In the genomic region with DNA sequence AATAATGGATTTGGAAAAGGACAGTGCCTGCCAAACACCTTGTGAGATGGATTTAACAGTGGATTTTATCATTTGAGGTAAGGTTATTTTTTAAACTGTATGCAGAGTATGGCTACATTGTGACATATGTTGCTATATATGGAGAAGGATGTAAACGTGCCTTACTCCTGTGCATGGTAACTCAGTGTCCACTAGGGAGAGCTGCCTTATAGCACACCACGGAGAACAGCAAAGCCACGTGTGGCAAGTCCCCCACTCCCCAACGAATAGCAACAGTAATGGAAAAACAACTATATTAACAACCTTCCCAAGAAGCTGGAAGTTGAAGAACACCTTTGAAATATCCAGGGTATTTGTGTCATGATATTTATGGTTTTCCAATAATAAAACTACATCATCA, we compare ENCODE assay signal across 11 mouse cellular contexts.
DNase-seq lines count a peak whose midpoint lies in the region; ATAC-seq and TF ChIP-seq lines count a peak whose summit lies in the region.
"Had no signal": no experiment of that assay in that cellular context is flagged by ENCODE, and none has a peak within 500 bp of the region (broad histone marks: within the 10 kb centered on the region; RNA-seq: fewer than 3 reads in every experiment).

No protein-coding gene starts in this region.

- TF ChIP-seq CTCF in lung, embryonic 14.5 days (IDR thresholded peaks at IDR 0.05; ENCODE audit: low read depth): peak; percentile 82
- TF ChIP-seq CTCF in embryonic fibroblast, embryonic 13.5 days (IDR thresholded peaks at IDR 0.05; ENCODE audit: borderline replicate concordance, insufficient read depth, low read length): peak; percentile 69; the same call in 1 of the 2 replicates

- H3K36me3 ChIP-seq in lung, embryonic 14.5 days (ENCODE audit: insufficient read depth): no peaks in the 10 kb centered on the region
- H3K36me3 ChIP-seq in limb, embryonic 13.5 days: no peaks in the 10 kb centered on the region
- H3K36me3 ChIP-seq in heart, embryonic 11.5 days (ENCODE audit: control insufficient read depth, insufficient read depth, low read length): no peaks in the 10 kb centered on the region
- H3K36me3 ChIP-seq: liver, embryonic 13.5 days had no signal

- no peak overlapping the region for H3K27ac ChIP-seq in lung, embryonic 14.5 days (ENCODE audit: low read depth)
- H3K27ac ChIP-seq in embryonic fibroblast, embryonic 13.5 days (ENCODE audit: insufficient read depth, low read length): no peak overlapping the region
- H3K27ac ChIP-seq in limb, embryonic 13.5 days: no peak overlapping the region
- no peak overlapping the region for H3K27ac ChIP-seq in heart, embryonic 11.5 days (ENCODE audit: low read depth, low read length)
- H3K27ac ChIP-seq: liver, embryonic 13.5 days had no signal

- ATAC-seq in lung, embryonic 14.5 days (ENCODE audit: insufficient read depth): peak; percentile 88
- ATAC-seq in limb, embryonic 13.5 days (ENCODE audit: low FRiP score, low read depth): peak; percentile 85
- ATAC-seq in heart, embryonic 11.5 days (replicated peaks; ENCODE audit: insufficient number of reproducible peaks, low FRiP score, low TSS enrichment): no peak

- H3K4me2 ChIP-seq in lung, embryonic 14.5 days: no peak overlapping the region
- H3K4me2 ChIP-seq in limb, embryonic 13.5 days (replicated peaks): no peak overlapping the region
- H3K4me2 ChIP-seq in heart, embryonic 11.5 days: no peak overlapping the region
- H3K4me2 ChIP-seq: liver, embryonic 13.5 days had no signal

- 13% methylated on average over 4 of the region's 4 CpGs for WGBS in lung, embryonic 14.5 days
- 7% methylated on average over 4 of the region's 4 CpGs for WGBS in limb, embryonic 13.5 days
- WGBS in heart, embryonic 11.5 days (ENCODE audit: insufficient replicate concordance): 33% methylated on average over 4 of the region's 4 CpGs

- H3K9me3 ChIP-seq in lung, embryonic 14.5 days (ENCODE audit: low read depth, low read length): no peaks in the 10 kb centered on the region
- H3K9me3 ChIP-seq in limb, embryonic 13.5 days: no peaks in the 10 kb centered on the region
- H3K9me3 ChIP-seq in heart, embryonic 11.5 days (replicated peaks; ENCODE audit: control insufficient read depth, low read length): no peaks in the 10 kb centered on the region
- H3K9me3 ChIP-seq: liver, embryonic 13.5 days had no signal

- no peak overlapping the region for H3K9ac ChIP-seq in lung, embryonic 14.5 days
- H3K9ac ChIP-seq in limb, embryonic 13.5 days: no peak overlapping the region
- no peak overlapping the region for H3K9ac ChIP-seq in heart, embryonic 11.5 days (ENCODE audit: low read depth, low read length)
- H3K9ac ChIP-seq: liver, embryonic 13.5 days had no signal

- no peak for TF ChIP-seq POLR2A in embryonic fibroblast, embryonic 13.5 days (IDR thresholded peaks at IDR 0.05; ENCODE audit: low read depth, low read length)

- H3K4me3 ChIP-seq in lung, embryonic 14.5 days (ENCODE audit: low read depth, low read length): no peak overlapping the region
- no peak overlapping the region for H3K4me3 ChIP-seq in embryonic fibroblast, embryonic 13.5 days (ENCODE audit: insufficient read depth, low read length)
- H3K4me3 ChIP-seq in limb, embryonic 13.5 days: no peak overlapping the region
- H3K4me3 ChIP-seq in heart, embryonic 11.5 days (ENCODE audit: low read depth, low read length): no peak overlapping the region
- H3K4me3 ChIP-seq: liver, embryonic 13.5 days had no signal

- no peaks in the 10 kb centered on the region for H3K27me3 ChIP-seq in lung, embryonic 14.5 days (ENCODE audit: insufficient read depth, low read length)
- H3K27me3 ChIP-seq in limb, embryonic 13.5 days: no peaks in the 10 kb centered on the region
- H3K27me3 ChIP-seq in heart, embryonic 11.5 days (ENCODE audit: control insufficient read depth, insufficient read depth, low read length): no peaks in the 10 kb centered on the region
- H3K27me3 ChIP-seq: liver, embryonic 13.5 days had no signal

- DNase-seq in lung, embryonic 14.5 days: peak; percentile 79
- no peak for DNase-seq in lung, postnatal 4 days
- peak; percentile 70 for DNase-seq in retina, postnatal 1 day
- no peak for DNase-seq in adrenal gland, adult (ENCODE audit: inconsistent age in 2 of 2, low spot score in 1 of 2)
- no peak for DNase-seq in right cerebral cortex, postnatal 4 days
- DNase-seq: cerebellum, adult 9-10 months; liver, embryonic 13.5 days; spleen, adult 18-20 months had no signal

- H3K4me1 ChIP-seq in lung, embryonic 14.5 days (ENCODE audit: insufficient read depth): peaks cover 4% of the 10 kb centered on the region; the same call in 1 of the 2 replicates
- no peaks in the 10 kb centered on the region for H3K4me1 ChIP-seq in embryonic fibroblast, embryonic 13.5 days (ENCODE audit: control insufficient read depth, insufficient read depth, low read length)
- H3K4me1 ChIP-seq in limb, embryonic 13.5 days: peaks cover 7% of the 10 kb centered on the region
- H3K4me1 ChIP-seq in heart, embryonic 11.5 days (ENCODE audit: control insufficient read depth, insufficient read depth, low read length): no peaks in the 10 kb centered on the region
- H3K4me1 ChIP-seq: liver, embryonic 13.5 days had no signal

Comparison
In these comparisons a context has a peak if more than half of its experiments do, and no peak if none do; other contexts are left out.
1. DNase-seq: peak in lung, embryonic 14.5 days (single experiment) and retina, postnatal 1 day (single experiment); none in lung, postnatal 4 days (0 of 2), adrenal gland, adult (0 of 2) and right cerebral cortex, postnatal 4 days (single experiment).